Mouse (Mus musculus) inflammation-experienced regulatory T-cells, adult 6 months (primary cell): Measurements from ENCODE around the gene Hist1h2ak. TPM values are rescaled to one million over a fixed set of nuclear protein-coding genes. Genes with fewer than 3 reads are reported as not detected.
"Not testable (repeated sequence)": the region's sequence is repeated elsewhere in the genome, so short reads cannot be mapped to it uniquely, and the experiment has no call there.

Source experiments
- ATAC-seq: one replicate; pipeline ENCODE4 v1.8.0; 2017
- polyA plus RNA-seq, 3 experiments: library from polyadenylated mRNA; unstranded; fragments of 100-300 nt; shearing (Covaris generic); gene quantifications; one replicate each; pipeline ENCODE4 v1.2.1; 2017

Hist1h2ak gene
- polyA plus RNA-seq, 3 experiments from 2014 or later, result 6.2 TPM; not detected in 2

- ATAC-seq, result no peak
These were observed 35.1 kb downstream of the Hist1h2ak start for GRCm38 (mm10) chr13:21718381-21719080.

DNA sequence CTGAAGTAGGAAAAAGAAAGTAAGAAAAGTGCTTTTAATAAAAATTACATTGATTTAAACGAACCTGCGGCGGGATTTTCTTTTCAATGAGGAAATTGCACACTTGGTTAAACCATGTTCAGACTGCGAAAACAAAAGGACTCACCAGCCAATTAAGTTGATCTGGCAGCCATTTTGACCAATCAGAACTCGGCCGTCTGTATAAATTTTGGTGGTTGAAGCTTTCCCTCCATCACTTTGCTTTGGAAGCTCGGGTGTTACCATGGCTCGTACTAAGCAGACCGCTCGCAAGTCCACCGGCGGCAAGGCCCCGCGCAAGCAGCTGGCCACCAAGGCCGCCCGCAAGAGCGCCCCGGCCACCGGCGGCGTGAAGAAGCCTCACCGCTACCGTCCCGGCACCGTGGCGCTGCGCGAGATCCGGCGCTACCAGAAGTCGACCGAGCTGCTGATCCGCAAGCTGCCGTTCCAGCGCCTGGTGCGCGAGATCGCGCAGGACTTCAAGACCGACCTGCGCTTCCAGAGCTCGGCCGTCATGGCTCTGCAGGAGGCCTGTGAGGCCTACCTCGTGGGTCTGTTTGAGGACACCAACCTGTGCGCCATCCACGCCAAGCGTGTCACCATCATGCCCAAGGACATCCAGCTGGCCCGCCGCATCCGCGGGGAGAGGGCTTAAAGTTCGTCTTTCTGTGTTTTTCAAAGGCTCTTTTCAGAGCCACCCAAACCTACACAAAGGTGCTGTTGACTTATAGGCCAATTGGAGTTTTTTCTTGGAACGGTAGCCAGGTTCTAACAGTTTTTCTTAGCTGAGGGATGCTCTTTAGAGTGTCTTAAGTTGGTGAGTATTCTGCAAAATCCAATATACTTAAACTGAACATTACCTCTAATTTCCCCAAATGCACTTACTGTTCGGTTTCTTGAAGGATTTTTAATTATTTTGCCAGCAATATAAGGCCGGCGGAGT, 36.0 kb downstream of the Hist1h2ak start, which contains the start of gene Hist1h3h:
TSS of gene Hist1h3h (plus strand) at position 263 of the 961 bp plus-strand sequence.
- ATAC-seq, result peak; percentile 58

GRCm38 (mm10) chr13:21716540-21717391, 36.9 kb downstream of the Hist1h2ak start:
- ATAC-seq, result not testable (repeated sequence)

DNA sequence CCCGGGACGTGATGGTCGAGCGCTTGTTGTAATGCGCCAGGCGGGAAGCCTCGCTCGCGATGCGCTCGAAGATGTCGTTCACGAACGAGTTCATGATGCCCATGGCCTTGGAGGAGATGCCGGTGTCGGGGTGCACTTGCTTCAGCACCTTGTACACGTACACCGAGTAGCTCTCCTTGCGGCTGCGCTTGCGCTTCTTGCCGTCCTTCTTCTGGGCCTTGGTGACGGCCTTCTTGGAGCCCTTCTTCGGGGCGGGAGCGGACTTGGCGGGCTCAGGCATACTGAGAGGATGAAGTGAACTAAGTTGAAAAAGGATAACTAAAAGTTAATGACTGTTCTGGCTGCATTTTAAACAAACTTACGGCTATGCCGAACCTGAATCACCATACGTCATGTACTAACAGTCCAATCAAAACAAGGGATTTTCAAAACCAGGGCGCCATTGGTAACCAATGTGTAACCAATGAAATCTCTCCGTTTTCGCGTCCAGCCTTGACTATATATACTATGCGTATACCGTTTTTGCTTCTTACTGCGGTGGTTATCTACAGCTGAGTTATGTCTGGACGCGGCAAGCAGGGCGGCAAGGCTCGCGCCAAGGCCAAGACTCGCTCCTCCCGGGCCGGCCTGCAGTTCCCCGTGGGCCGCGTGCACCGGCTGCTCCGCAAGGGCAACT, 37.6 kb downstream of the Hist1h2ak start, which contains the start of the genes Hist1h2bl and Hist1h2ai:
TSS of gene Hist1h2bl (minus strand) at position 280 of the 676 bp plus-strand sequence.
TSS of gene Hist1h2ai (plus strand) at position 559 of the 676 bp plus-strand sequence.
- ATAC-seq, result peak; percentile 87

GRCm38 (mm10) chr13:21715131-21715863, 38.3 kb downstream of the Hist1h2ak start:
- ATAC-seq, result no peak

DNA sequence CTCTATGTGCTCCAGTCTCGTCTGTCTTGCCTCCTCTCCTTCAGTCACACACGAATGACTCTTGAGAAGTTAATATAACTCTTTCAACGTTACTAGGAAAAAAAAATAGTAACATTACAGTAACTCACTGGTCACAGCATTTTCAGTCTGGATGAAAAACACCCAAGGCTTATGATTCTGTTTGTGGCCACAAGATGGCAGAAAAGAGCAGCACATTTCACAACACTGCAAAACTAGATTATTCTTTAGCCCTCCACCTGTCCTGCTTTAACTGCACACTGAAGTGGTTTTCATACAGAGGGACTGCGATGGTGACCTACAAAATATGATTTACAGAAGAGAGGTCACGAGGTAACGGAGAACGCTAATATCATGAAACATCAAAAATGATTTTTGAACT, 38.9 kb downstream of the Hist1h2ak start:
- ATAC-seq, result peak; percentile 16

DNA sequence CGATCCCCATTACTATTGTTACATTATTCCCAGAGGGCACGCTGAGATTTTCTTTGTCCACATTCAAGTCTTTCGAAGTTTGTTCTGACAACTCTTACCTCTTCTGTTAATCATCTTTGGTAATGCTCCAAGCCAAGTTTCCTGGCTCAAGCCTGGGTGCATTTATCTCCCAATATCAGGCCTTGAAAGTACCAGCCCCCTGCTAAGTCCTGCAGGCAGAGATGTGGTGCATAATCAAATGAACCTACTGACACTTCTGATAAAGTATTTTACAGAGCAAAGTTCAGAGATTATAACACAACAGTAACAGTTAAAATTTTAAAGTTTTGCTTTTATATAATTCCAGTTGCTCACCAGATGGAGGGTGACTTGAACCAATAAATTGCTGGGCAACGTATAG, 41.9 kb downstream of the Hist1h2ak start:
- no peak for ATAC-seq

DNA sequence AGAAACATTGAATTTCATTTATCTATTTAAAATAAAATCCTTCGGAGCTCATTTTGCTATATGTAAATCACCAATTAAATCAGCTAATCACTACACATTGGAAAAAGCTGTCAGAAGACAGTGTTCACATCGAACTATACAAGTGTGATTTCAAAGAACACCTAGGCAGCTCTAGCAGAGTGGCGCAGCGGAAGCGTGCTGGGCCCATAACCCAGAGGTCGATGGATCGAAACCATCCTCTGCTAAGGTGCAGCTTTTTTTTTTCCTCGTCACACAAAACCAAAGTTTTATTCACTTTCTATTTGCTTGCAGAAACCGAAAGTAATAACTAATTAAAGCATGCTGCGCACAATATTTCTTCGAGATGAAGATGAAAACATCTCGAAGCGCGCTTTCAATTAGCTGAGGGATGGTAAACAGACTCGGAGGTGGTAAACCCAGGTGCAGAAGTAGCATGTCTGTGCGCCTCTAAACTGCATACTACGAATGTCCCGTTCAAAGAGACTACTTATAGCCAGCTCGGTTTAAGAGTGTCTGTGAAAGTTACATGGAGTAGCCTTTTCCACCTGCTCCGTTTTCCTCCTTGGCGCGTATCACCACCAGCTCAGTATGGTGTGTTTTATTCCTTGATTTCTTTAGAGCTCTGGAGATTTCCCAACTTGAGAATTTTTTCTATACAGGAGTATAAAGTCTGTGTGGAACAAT, 42.7 kb downstream of the Hist1h2ak start:
- peak; percentile 72 for ATAC-seq

DNA sequence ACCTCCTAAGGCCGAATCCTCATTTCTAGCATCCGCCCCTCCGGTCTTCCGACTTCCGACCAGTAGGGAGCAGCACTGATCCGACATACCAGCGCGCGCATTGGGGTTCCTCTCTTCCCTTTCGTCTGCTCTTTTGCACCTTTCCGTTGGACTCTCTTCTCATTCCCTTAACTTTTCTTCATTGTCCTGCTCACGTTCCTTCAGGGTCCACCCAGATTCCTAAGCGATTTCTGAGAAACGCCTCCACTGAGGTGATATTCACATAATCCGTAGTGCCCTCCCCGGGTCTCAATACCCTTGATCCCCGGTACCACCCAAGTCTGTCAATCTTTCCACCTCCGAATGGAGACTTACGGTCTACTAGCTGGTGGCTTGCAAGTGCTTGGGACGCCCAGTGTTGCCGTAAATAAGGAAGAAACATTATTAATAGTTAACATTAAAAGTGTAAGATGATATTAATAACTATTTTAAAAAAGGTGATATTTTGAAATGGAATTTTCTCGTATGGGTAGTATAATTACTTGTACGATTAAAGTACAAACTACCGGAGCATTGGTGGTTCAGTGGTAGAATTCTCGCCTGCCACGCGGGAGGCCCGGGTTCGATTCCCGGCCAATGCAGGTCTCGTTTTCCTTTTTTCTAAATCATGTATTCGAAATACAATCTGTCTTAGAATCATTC, 43.5 kb downstream of the Hist1h2ak start:
- ATAC-seq, result peak; percentile 67

DNA sequence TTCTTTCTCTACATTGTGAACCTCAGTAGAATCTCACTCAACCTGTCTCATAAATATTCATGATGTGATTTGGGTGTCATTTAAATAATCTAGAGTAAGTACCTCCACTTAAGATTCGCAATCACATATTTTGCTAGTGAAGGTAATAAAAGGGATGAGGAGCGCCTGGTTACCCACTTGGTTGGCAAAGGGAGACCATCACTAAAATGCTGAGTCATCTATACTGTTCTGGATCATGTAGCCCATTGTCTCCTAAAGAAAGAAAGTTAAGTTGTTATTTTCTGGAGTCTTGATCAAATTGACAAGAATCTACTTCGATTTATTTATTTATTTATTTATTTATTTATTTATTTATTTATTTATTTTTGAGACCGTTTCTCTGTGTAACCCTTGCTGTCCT, 47.0 kb downstream of the Hist1h2ak start:
- ATAC-seq, result no peak

Other genes with a start within 250 kb of the Hist1h2ak start
- 1 to 10 TPM; 5.8 to 8.7 (median 5.9) TPM for gene Zkscan8, start 222.7 kb downstream of the Hist1h2ak start, polyA plus RNA-seq
- not detected for gene Olfr1366, start 211.0 kb downstream of the Hist1h2ak start, polyA plus RNA-seq
- under 1 TPM in 2 of 3 experiments, not detected in 1; 0.11 to 0.19 TPM for gene Olfr1535, start 193.9 kb downstream of the Hist1h2ak start, polyA plus RNA-seq
- not detected for gene Olfr1364, start 172.1 kb downstream of the Hist1h2ak start, polyA plus RNA-seq
- not detected for gene Olfr1362, start 139.8 kb downstream of the Hist1h2ak start, polyA plus RNA-seq
- gene Olfr11, start 111.3 kb downstream of the Hist1h2ak start, polyA plus RNA-seq, result not detected
- gene Olfr1361, start 90.4 kb downstream of the Hist1h2ak start, polyA plus RNA-seq, result not detected
- gene Olfr1360, start 76.4 kb downstream of the Hist1h2ak start, polyA plus RNA-seq, result not detected
- gene Olfr1359, start 55.7 kb downstream of the Hist1h2ak start, polyA plus RNA-seq, result not detected
- gene Hist1h2bl, start 37.7 kb downstream of the Hist1h2ak start, polyA plus RNA-seq, result not detected
- 10 to 100 TPM in 1 of 3 experiments, not detected in 2; 25.0 TPM for gene Hist1h2ai, start 37.4 kb downstream of the Hist1h2ak start, polyA plus RNA-seq
- gene Hist1h3h, start 36.2 kb downstream of the Hist1h2ak start, polyA plus RNA-seq, result 1 to 10 TPM in 1 of 3 experiments, not detected in 2; 4.9 TPM
- gene Hist1h2bm, start 31.8 kb downstream of the Hist1h2ak start, polyA plus RNA-seq, result 1 to 10 TPM in 2 of 3 experiments, not detected in 1; 1.6 to 4.7 TPM
- gene Hist1h4j, start 18.8 kb downstream of the Hist1h2ak start, polyA plus RNA-seq, result not detected
- gene Hist1h4k, start 3.3 kb downstream of the Hist1h2ak start, polyA plus RNA-seq, result 10 to 100 TPM in 1 of 3 experiments, 1 to 10 TPM in 2; 1.5 to 15.3 (median 8.0) TPM
- 1 to 10 TPM in 2 of 3 experiments, not detected in 1; 1.8 to 3.0 TPM for gene Hist1h2bn, start 296 bp upstream of the Hist1h2ak start, polyA plus RNA-seq
- gene Hist1h1b, start 26.8 kb upstream of the Hist1h2ak start, polyA plus RNA-seq, result 10 to 100 TPM in 1 of 3 experiments, 1 to 10 TPM in 2; 3.0 to 89.4 (median 8.5) TPM
- 1 to 10 TPM in 2 of 3 experiments, not detected in 1; 3.1 to 3.4 TPM for gene Hist1h3i, start 29.5 kb upstream of the Hist1h2ak start, polyA plus RNA-seq
- 1 to 10 TPM in 1 of 3 experiments, not detected in 2; 3.5 TPM for gene Hist1h2an, start 33.4 kb upstream of the Hist1h2ak start, polyA plus RNA-seq
- gene Hist1h2bp, start 33.6 kb upstream of the Hist1h2ak start, polyA plus RNA-seq, result 1 to 10 TPM; 1.6 to 3.6 (median 3.0) TPM
- gene Hist1h2bq, start 56.4 kb upstream of the Hist1h2ak start, polyA plus RNA-seq, result 10 to 100 TPM in 1 of 3 experiments, 1 to 10 TPM in 1, not detected in 1; 6.1 to 12.5 TPM
- 10 to 100 TPM in 1 of 3 experiments, 1 to 10 TPM in 1, not detected in 1; 2.4 to 11.2 TPM for gene Hist1h2ao, start 56.6 kb upstream of the Hist1h2ak start, polyA plus RNA-seq
- gene Hist1h4m, start 57.9 kb upstream of the Hist1h2ak start, polyA plus RNA-seq, result 10 to 100 TPM in 1 of 3 experiments, 1 to 10 TPM in 2; 5.8 to 17.9 (median 8.9) TPM
- 1 to 10 TPM in 2 of 3 experiments, not detected in 1; 6.5 to 9.3 TPM for gene Hist1h4n, start 78.4 kb upstream of the Hist1h2ak start, polyA plus RNA-seq
- gene Hist1h2ap, start 79.7 kb upstream of the Hist1h2ak start, polyA plus RNA-seq, result 100 to 1,000 TPM in 1 of 3 experiments, 10 to 100 TPM in 2; 58.0 to 576 (median 60.6) TPM
- 10 to 100 TPM in 1 of 3 experiments, 1 to 10 TPM in 1, not detected in 1; 6.1 to 12.2 TPM for gene Hist1h2br, start 79.9 kb upstream of the Hist1h2ak start, polyA plus RNA-seq
- not detected for gene Zfp184, start 191.3 kb upstream of the Hist1h2ak start, polyA plus RNA-seq
- gene Pom121l2, start 227.4 kb upstream of the Hist1h2ak start, polyA plus RNA-seq, result not detected